Mouse (Mus musculus): ENCODE data around the gene Dido1. TPM values are rescaled to one million over a fixed set of nuclear protein-coding genes. Genes with fewer than 3 reads are reported as not detected.
"Not testable (repeated sequence)": the region's sequence is repeated elsewhere in the genome, so short reads cannot be mapped to it uniquely, and the experiment has no call there.

Gene Dido1
- total RNA-seq, 2 experiments from 2014 or later: 51.2 to 62.8 TPM

DNA sequence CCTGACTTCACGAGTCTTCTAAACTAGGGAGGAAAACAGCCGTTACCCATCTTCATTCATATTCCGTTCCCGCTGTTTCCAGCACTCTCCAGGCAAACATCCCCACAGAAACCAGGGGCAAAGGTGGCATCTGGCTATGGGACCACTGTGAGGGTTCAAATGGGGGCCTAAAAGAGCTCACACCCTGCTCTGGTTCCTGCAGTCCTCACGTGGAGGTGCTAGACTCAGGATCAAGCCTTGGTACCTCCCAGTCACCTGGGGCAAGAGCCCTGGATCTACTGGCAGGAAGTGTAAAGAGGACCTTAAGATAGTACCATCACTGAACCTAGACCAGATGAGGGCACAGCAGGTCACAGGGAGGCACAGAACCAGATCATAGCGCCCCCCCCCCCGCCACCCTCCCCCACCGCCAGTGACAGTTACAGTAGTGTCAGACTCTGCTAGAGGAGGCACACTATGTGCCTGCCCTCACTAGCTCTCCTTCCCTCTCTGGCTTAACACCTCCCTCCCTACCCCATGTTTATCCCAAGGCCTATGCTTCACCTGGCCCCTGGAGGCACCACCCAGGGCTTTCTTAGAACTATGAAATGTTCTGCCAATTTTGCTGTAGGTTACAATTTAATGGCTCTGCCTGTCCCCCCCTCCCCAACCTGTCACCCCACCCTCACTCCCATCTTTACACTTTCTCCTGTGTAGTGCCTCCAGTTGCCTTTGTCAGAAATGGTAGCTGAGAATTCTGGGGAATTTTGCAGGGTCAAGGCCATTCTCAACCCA is 16.2 kb upstream of the Dido1 start:
- DNase-seq (ENCODE audit: low spot score in 2 of 2): no peak
- intact Hi-C loops (cut with DNase I): loop anchor here (5.0 kb wide), 1 partner anchor 49 kb away; no protein-coding TSS in a partner anchor

DNA sequence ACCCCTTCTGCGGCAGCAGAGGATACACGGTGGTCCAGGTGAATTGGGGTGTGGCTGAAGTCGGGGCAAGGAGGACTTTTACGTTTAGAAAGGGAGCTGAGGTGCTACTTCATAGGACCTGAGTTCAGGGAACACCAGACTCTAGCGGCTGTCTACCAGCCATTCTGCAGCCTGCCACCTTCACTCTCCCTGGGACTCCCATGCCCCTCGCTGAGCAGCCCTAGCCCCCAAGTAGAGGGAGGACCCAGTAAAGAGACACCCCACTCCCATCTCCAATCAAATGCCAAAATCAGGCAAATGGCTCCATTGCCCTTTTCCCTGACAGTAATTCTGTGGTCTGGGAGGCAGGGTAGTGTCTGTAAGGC is 15.6 kb upstream of the Dido1 start:
- DNase-seq (ENCODE audit: low spot score in 2 of 2): no peak
- intact Hi-C loops (cut with DNase I): loop anchor here (5.0 kb wide), 1 partner anchor 48 kb away; no protein-coding TSS in a partner anchor

DNA sequence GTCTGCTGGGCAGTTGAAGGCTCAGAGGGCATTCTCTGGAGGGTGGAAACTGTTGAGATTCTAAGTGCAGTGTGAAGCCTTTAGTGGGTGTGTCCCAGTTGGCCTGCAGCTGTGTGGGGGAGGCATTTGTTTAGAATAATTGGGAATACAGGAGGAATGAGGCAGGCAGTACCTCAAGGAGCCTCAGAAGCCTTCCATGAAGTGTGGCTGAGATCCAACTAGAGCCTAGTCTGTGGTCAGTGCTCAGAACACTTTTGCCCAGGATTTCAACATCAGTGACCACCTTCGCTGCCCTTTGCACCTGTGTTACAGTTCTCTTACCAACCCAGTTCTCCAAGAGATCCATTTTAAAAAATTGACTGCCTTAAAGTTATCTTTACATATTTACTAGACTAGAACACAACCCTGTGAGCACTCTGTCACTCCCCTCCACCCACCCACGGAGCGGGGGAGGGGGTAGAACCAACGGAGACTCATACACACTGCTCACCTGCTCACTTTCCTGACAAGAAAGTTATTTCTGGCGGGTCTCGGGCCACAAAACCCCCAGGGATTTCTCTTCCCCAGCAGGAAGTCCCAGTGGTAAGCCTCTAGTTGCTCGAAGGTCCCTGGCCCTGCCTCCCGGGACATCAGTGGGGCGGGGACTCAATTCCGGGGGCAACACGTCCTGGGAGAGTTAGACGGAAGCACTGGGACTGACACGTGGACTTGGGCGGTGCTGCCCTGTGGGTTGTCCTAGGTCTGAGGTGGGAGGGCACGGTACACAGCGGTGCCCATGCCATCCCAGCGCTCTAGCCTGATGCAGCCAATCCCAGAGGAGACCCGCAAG is 15.0 kb upstream of the Dido1 start, which contains the start of gene Slc17a9:
TSS of gene Slc17a9 (plus strand) at position 679 of the 829 bp plus-strand sequence.
- DNase-seq (ENCODE audit: low spot score in 2 of 2): no peak
- intact Hi-C loops (cut with DNase I): loop anchor here (5.0 kb wide), 1 partner anchor 47 kb away; no protein-coding TSS in a partner anchor

DNA sequence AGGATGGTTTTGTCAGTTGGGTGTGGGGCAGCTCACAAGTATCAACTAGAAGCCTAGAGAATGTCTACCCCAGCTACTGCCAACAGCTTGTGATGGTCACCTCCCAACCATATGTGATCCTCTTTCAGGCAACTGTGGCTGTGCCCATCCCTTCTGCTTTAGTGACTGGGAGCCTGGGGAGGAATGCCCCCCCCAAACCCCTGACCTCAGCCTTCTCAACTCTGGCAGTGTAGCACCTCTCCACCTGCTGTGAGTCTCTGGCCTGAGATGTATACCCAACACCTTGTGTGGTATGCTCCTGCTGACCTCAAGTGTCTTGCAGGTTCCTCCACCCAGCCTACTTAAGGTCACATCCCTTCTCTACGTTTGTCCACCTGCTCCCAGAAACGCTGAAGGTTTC is 14.1 kb upstream of the Dido1 start:
- DNase-seq (ENCODE audit: low spot score in 2 of 2): no peak
- intact Hi-C loops (cut with DNase I): no loop called here

DNA sequence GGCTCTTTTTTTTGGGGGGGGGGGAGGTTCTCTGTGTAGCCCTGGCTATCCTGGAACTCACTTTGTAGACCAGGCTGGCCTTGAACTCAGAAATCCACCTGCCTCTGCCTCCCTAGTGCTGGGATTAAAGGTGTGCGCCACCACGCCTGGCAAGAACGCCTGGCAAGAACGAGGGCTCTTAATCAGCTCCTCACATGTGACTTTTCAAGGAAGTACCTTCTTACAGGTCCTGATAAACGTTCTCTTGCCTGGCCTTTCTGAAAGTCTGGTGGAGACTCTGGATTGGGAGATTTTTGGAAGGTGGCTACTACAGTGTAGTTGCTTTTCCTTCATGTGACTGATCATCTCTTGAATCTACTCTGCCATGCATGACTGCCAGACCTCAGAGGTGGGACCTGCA is 12.9 kb upstream of the Dido1 start:
- intact Hi-C loops (cut with DNase I): not testable (repeated sequence)

DNA sequence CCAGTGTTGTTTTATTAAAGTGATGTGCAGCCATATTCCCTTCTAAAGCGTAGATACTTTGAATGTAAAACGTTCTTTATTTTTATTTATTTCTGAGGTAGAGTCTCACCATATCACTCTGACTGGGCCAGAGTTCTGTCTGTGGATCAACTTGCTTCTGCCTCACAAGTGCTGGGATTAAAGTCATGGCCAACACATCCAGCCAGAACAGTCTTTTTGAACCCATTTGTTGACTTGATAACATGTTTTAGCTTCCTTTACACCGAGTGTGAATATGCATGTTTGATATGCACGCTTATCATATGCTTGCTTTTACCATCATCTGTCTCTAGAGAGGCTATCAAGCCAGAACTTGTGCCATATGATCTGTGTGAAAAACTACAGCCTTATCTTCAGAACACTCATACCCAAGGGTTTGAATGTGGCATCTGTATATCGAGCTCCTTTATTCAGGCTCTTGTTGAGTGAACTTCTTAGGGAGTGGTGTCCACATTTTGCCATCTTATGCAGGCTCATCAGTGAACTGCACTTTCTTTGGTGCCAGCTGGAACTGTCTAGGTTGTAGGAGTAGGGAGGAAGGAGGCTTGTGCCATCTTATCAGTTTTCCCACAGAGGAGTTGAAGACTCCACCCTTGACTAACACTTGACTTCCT is 2.4 kb upstream of the Dido1 start:
- intact Hi-C loops (cut with DNase I): no loop called here
- no peak for DNase-seq (ENCODE audit: low spot score in 2 of 2)

More for the DNA sequence above, 12.9 kb upstream of the Dido1 start:
- DNase-seq (ENCODE audit: low spot score in 2 of 2): not testable (repeated sequence)

DNA sequence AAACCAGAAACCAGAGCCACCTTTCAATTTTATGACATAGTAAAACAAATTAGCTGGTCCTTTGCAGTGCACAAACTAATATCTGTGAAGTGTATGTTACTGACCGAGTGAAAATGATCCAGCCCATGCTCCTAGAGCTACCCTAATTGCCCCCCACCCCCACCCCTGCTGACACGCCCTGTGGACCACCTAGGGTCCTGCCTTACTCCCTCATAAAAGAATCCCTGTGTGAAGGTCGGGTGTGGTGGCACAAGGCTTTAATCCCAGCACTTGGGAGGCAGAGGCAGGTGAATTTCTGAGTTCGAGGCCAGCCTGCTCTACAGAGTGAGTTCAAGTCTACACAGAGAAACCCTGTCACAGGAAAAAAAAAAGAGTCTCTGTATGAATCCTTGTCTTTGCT is 1.7 kb upstream of the Dido1 start:
- intact Hi-C loops (cut with DNase I): no loop called here
- DNase-seq (ENCODE audit: low spot score in 2 of 2): no peak

DNA sequence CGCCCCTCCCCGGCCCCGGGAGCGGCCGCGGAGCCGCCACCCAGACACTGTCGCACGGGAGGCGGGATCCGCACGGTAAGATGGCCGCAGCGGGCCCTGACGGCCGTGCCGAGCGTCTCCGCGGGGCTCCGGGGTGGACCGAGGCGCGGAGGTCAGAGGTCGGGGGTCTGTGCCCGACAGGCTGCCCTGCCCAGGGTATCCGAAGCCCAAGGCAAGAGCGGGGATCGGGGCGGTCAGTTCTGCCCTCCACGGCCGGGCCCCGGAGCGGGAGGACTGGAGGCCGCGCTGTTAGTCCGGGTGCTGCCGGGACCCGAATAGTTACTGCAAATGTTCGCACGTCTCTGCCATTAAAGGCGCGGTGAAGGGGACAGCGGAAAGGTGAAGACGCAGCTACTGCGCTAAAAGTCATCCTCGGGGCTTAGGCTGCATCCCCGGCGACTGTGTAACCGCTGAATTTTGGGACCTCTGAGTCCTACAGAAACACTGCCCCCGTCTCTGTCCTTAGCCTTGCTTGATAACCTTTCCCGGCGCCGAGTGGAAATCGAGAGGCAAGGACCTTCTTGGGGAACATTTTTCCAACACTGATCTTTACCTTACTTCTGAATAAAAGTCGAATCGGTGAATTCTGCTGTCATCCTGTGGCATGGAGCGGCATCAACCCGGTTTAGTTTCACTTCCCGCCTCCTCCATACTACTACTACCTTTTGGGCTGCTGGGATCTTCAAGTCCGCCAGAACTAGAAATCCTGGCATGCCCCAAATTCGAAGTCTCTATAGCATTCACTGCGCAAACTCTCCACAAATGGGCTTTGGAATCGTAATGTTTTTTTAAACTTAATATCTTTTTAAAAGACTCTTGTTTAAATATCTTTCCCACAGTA is 717 bp upstream of the Dido1 start:
- no peak for DNase-seq (ENCODE audit: low spot score in 2 of 2)
- intact Hi-C loops (cut with DNase I): loop anchor here (1.0 kb wide), 1 partner anchor 9 kb away; no protein-coding TSS in a partner anchor

DNA sequence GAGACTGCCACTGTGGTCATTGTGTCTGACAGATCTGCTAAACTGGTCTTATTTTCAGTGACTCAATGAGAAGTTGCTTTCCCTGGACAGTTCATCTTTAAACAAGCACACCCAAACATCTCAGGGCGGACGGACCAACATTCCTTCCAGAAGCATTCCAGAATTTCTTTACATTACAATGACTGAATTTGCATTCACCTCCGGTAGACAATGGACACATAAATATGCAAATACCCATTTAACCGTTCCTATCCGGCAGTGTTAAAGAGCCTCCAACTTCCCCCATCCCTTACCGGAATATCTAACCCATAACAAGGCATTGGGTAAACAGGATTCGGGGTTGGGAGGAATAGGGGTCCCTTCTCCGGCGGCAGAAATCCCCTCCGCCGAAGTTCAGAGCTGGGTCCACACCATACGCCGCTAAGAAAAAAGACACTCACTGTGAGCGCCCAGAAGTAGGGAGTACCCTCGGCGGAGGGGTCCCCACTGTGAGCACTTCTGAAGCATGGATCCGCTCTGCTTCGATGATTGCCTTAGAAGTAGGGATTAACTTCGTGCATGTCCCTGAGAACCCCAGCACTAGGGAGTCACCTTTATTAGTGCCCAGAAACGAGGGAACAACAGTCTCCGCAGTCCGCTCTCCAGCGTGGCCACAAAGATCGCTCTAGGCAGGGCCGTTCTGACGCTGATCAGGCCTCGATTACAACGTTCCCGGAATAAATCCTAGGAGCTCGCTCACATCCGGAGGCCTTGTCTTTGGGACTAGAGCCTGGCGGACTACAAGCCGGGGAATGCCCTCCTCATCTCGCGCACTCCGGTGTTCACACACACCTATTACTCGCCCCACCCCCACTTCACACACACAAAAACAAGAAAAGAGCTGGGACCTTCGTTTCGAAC is 526 bp downstream of the Dido1 start:
- intact Hi-C loops (cut with DNase I): no loop called here
- DNase-seq (ENCODE audit: low spot score in 2 of 2): no peak

DNA sequence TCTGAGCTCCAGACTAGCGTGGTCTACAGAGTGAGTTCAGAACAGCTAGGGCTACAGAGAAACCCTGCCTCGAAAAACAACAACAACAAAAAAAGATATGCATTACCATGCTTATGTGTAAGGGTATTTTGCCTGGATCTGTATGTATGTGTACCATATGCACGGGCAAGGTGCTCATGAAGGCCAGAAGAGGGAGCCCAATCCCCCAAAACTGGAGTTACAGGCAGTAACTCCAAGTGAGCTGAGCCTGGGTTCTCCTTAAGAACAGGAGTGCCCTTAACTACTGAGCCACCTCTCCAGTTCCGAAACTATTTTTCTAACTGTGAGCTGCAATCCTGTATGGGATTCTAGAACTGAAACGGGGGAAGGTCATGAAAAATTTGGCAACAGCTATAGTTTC is 3.8 kb downstream of the Dido1 start:
- intact Hi-C loops (cut with DNase I): no loop called here
- DNase-seq (ENCODE audit: low spot score in 2 of 2): no peak

DNA sequence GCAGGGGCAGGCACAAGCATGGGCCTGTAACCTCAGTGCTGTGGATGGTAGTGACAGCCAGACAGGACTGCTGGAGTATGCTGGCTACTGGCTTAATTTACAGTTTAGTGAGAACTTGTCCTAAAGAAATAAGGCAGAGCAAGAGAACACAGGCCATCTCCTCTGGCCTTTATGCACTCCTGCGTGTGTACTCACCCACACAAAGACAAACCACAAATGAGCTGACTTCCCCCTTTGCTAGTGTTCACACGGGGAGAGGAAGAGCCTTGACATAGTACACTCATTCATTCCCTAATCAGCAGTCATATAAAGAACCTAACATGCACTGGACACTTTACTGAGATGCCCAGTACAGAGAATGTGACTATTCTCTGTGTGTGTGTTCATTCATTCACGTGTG is 4.7 kb downstream of the Dido1 start:
- no peak for DNase-seq (ENCODE audit: low spot score in 2 of 2)
- intact Hi-C loops (cut with DNase I): no loop called here

DNA sequence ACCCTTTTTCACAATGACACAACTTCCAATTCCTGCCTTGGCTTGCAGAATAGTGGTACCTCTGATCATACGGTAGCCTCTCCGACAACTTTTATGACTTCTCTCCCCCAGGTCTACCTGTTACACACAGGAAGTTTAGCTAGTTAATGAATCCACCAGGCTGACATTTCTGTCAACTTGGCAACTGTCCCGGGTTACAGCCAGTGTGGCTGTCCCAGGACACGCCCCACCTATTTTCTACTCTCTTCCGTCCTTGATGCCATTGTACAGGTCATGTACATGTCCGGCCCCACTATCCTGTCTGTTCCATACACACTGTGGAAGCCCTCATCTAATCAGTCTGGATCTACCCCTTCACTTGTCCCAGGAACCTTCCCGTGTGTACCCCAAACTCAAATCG is 5.2 kb downstream of the Dido1 start:
- no peak for DNase-seq (ENCODE audit: low spot score in 2 of 2)
- intact Hi-C loops (cut with DNase I): no loop called here

DNA sequence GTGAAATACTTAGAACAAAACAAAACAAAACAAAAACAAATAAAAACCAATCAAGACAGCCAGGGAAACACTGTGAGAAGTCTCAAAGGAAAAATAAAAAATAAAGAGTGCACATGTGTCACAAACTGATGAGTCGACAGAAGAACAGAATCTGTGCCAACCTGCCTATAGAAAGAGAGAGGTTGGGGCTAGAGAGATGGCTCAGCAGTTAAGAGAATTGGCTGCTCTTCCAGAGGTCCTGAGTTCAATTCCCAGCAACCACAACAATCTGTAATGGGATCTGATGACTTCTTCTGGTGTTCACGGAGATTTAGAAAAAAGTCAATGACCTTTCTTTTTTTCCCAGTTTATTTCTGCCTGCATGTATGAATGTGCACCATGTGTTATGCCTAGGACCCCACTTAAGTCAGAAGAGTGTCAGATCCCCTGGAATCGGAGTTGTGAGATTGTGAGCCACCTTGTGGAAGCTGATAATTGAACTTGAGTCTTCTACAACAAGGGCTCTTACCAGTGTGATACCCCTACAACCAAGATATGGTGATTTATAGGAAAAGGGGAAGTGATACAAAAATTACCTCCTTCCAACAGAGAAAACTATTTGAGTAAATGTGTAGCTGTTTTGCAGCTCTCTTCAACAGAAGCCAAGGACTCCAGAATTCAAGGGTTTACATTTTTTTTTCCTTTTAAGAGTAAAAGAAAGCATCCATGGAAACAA is 6.0 kb downstream of the Dido1 start:
- DNase-seq (ENCODE audit: low spot score in 2 of 2): no peak
- intact Hi-C loops (cut with DNase I): no loop called here

DNA sequence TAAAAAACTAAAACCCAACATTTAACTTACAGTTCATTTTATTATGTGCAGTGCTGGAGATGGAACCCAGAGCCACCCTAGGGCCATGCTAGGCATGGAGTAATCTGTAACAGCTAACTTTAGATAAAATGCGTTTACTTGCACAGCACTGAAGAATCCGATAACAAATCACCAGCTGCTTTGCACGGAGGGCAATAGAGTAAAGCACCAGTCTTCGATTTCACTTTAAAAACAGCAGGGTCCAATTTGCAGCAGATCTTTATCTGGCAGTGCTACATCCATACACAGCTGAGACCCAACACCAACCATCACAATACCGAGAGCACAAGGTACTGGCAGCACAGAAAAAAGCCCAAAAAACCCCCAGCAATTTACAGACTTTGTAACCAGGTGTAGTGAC is 6.6 kb downstream of the Dido1 start:
- intact Hi-C loops (cut with DNase I): no loop called here
- no peak for DNase-seq (ENCODE audit: low spot score in 2 of 2)

DNA sequence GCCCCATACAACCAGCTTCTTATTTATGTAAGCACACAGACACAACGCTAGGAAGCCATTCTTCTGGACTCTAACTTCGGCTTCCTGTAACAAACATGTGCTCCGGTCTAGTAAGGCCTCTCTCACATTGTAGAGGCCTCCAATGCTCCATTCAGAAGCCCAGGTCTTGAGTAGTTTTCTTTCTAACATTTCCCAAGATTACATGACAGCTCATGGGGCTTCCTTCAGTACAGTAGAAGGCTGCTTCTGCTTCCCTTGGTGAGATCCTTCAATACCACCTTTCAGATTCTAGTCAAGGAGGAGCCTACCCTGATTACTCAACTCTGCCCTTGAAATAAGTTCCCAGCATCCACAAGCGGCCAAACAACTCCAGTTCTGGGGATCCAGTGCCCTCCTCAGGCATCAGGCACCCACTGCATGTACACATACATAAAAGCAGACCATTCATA is 7.1 kb downstream of the Dido1 start:
- intact Hi-C loops (cut with DNase I): no loop called here

DNA sequence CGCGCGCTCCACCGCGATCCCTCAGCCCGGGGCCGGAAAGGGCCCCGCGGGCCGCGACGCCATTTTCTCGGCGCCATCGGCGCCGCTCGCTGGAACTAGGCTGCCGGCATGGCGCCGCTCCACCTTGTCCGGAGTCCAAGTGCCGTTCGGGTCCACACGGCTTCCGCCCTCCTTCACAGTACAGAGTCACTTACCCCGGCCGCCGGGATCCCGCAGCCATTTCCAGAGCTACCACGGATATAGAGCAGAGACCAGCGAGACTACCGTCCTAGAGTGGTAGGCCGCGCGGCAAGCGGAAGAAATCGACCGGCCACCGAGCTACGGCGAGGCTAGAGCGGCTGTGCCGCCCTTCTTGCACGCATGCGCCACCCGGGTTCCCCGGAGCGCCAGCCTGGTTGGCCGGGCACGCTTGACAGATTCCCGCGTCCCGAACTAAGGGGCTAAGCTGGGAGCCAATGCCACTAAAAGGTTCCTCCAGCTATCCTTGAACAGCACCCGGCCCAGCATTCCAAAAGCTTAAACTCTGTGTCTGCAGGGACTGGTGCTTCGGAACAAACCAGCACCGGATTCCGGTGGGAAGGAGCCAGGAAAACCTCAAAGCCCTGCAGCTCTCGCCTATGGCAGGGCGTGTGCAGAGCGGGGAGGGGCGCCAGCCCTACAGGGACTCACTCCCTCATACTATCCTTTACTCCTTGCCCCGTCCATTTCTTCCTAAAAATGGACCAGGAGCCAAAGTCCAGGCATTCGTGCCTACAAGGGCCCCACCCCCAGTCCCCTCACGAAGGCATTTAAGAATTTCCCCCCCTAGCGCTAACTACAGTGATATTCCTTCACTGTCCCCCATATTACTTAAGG is 7.8 kb downstream of the Dido1 start:
- peak; percentile 93 to 94 for DNase-seq (ENCODE audit: low spot score in 2 of 2)
- intact Hi-C loops (cut with DNase I): loop anchor here (1.0 kb wide), 1 partner anchor 8 kb away; the partner anchor contains the start of gene Gid8

More for the DNA sequence above, 7.1 kb downstream of the Dido1 start:
- no peak for DNase-seq (ENCODE audit: low spot score in 2 of 2)

Measured in left cerebral cortex, postnatal 36 days (tissue).